Mouse (Mus musculus) limb, embryonic 14.5 days (tissue): ENCODE results near the gene Tufm. TPM values are rescaled to one million over a fixed set of nuclear protein-coding genes. Genes with fewer than 3 reads are reported as not detected.

Experiments used
- ATAC-seq: fragments of 200-750 bp; cut with Nextera tagmentation; 2 replicates; pipeline ENCODE4 v1.8.0; 2017; ENCODE audit warnings: low read depth, moderate number of reproducible peaks, moderate TSS enrichment; ENCODE audit not compliant: low FRiP score
- DNase-seq: peaks from one replicate; pipeline ENCODE4 v3.0.0-alpha.2; 2015; ENCODE audit warnings: low spot score
- H3K27ac ChIP-seq: fragments of 300-500 bp; sonication (generic); replicated peaks from 2 replicates; pipeline ENCODE4 v1.5.1; 2014; ENCODE audit warnings: low read depth, mild to moderate bottlenecking, low read length, moderate library complexity, mixed read lengths
- H3K27me3 ChIP-seq: fragments of 300-500 bp; sonication (generic); 2 replicates; pipeline ENCODE4 v1.6.1; 2014; ENCODE audit warnings: low read length, mixed read lengths; ENCODE audit not compliant: control insufficient read depth, insufficient read depth
- H3K36me3 ChIP-seq: fragments of 300-500 bp; sonication (generic); 2 replicates; pipeline ENCODE4 v1.6.1; 2014; ENCODE audit warnings: mild to moderate bottlenecking, low read length, moderate library complexity, mixed read lengths; ENCODE audit not compliant: control insufficient read depth, insufficient read depth
- H3K4me1 ChIP-seq: fragments of 300-500 bp; sonication (generic); 2 replicates; pipeline ENCODE4 v1.6.1; 2014; ENCODE audit warnings: antibody characterized with exemption, low read length, mixed read lengths; ENCODE audit not compliant: control insufficient read depth, insufficient read depth
- H3K4me2 ChIP-seq: fragments of 300-500 bp; sonication (generic); replicated peaks from 2 replicates; pipeline ENCODE4 v1.6.1; 2014; ENCODE audit warnings: low read depth, mild to moderate bottlenecking, low read length, moderate library complexity; ENCODE audit not compliant: severe bottlenecking
- H3K4me3 ChIP-seq: fragments of 300-500 bp; sonication (generic); replicated peaks from 2 replicates; pipeline ENCODE4 v1.5.1; 2014; ENCODE audit warnings: low read length
- H3K9ac ChIP-seq: fragments of 300-500 bp; sonication (generic); 2 replicates; pipeline ENCODE4 v1.6.1; 2014; ENCODE audit warnings: mild to moderate bottlenecking, low read depth, low read length, moderate library complexity; ENCODE audit not compliant: severe bottlenecking
- H3K9me3 ChIP-seq: fragments of 300-500 bp; sonication (generic); 2 replicates; pipeline ENCODE4 v1.6.1; 2016; ENCODE audit warnings: low read length; ENCODE audit not compliant: control insufficient read depth
- POLR2A ChIP-seq: fragments of 200-500 bp; IDR thresholded peaks from 2 replicates; pipeline ENCODE4 v1.8.0; 2012; ENCODE audit warnings: inconsistent platforms, mild to moderate bottlenecking, moderate library complexity, borderline replicate concordance; ENCODE audit not compliant: insufficient read depth, insufficient read length; ENCODE audit errors: extremely low read depth
- WGBS: fragments of 180-500 bp; shearing (Covaris S2); extraction: QIAGEN DNeasy Blood & Tissue Kit; methylation state at CpG from one replicate; pipeline ENCODE4 v1.1.7; 2014; 5-methylcytosine and 5-hydroxymethylcytosine counted together
- polyA plus RNA-seq, 2 experiments: library from polyadenylated mRNA; depleted of rRNA in 1 of 2; stranded (reverse) in 1 of 2; unstranded in 1 of 2; fragments of >200 nt; fragmentation: Nextera tagmentation in 1 of 2; extraction: Ambion mirVana in 1 of 2; gene quantifications; 2 replicates each; pipeline versions ENCODE4 v1.2.1 to v1.2.3; 2012 to 2014

Gene Tufm
- polyA plus RNA-seq, 2 experiments = 111 to 125 TPM

- ATAC-seq = no peak
- Histone ChIP-seq H3K4me2 (no peak overlapping the region), H3K27ac (no peak overlapping the region), H3K4me1 (0 out of 2 replicates have a peak, but pooled peaks cover 10% of the 10 kb centered on the region), H3K27me3 (no peaks in the 10 kb centered on the region), H3K4me3 (no peak overlapping the region), H3K9me3 (no peaks in the 10 kb centered on the region), H3K36me3 (no peaks in the 10 kb centered on the region), H3K9ac (no peak overlapping the region)
- WGBS = 87% methylated on average over 17 of the region's 17 CpGs
- DNase-seq = no peak
- no peak for TF ChIP-seq POLR2A
Observed at GRCm38 (mm10) chr7:126456382-126457266, 30.5 kb upstream of the Tufm start.

- Histone ChIP-seq H3K9me3 (no peaks in the 10 kb centered on the region), H3K4me2 (no peak overlapping the region), H3K9ac (no peak overlapping the region), H3K27me3 (no peaks in the 10 kb centered on the region), H3K27ac (no peak overlapping the region), H3K4me3 (no peak overlapping the region), H3K36me3 (no peaks in the 10 kb centered on the region), H3K4me1 (peaks cover 10% of the 10 kb centered on the region)
- WGBS = 80% methylated on average over 5 of the region's 5 CpGs
- ATAC-seq (no peak), DNase-seq (no peak)
- no peak for TF ChIP-seq POLR2A
Observed at GRCm38 (mm10) chr7:126458225-126458624, 28.9 kb upstream of the Tufm start.

- Histone ChIP-seq H3K36me3 (no peaks in the 10 kb centered on the region), H3K27me3 (no peaks in the 10 kb centered on the region), H3K4me2 (no peak overlapping the region), H3K4me1 (peaks cover 13% of the 10 kb centered on the region), H3K9me3 (no peaks in the 10 kb centered on the region), H3K9ac (no peak overlapping the region), H3K4me3 (no peak overlapping the region), H3K27ac (no peak overlapping the region)
- ATAC-seq = no peak
- no peak for TF ChIP-seq POLR2A
- no peak for DNase-seq
- 79% methylated on average over 11 of the region's 11 CpGs for WGBS
Observed at GRCm38 (mm10) chr7:126458844-126459618, 28.1 kb upstream of the Tufm start.

- Histone ChIP-seq H3K36me3 (no peaks in the 10 kb centered on the region), H3K9ac (peak overlapping the region; percentile 12; the same call in 1 of the 2 replicates), H3K9me3 (no peaks in the 10 kb centered on the region), H3K4me3 (no peak overlapping the region), H3K4me2 (no peak overlapping the region), H3K27ac (0 out of 2 replicates have a peak overlapping the region, but pooled peaks have one; percentile 5), H3K27me3 (no peaks in the 10 kb centered on the region), H3K4me1 (peaks cover 17% of the 10 kb centered on the region)
- 32% methylated on average over 10 of the region's 10 CpGs for WGBS
- TF ChIP-seq POLR2A = no peak
- peak; percentile 45; the same call in 1 of the 2 replicates for ATAC-seq
- no peak for DNase-seq
Observed at GRCm38 (mm10) chr7:126460623-126461399, 26.4 kb upstream of the Tufm start.
